Mouse (Mus musculus) heart, embryonic 14.5 days (tissue): ENCODE measurements around the gene Klrb1f. TPM values are rescaled to one million over a fixed set of nuclear protein-coding genes. Genes with fewer than 3 reads are reported as not detected.

Experiments
- ATAC-seq: fragments of 200-750 bp; cut with Nextera tagmentation; 2 replicates; pipeline ENCODE4 v1.8.0; 2017; ENCODE audit warnings: low read depth, moderate TSS enrichment; ENCODE audit not compliant: insufficient number of reproducible peaks, insufficient read depth, low FRiP score
- H3K27ac ChIP-seq, 2 experiments: fragments of 200-500 bp in 1 of 2; fragments of 300-500 bp in 1 of 2; sonication (generic) in 1 of 2; replicated peaks in 1 of 2; 2 replicates each; pipeline ENCODE4 v1.5.1; 2012 to 2014; ENCODE audit warnings: low read depth in 2 of 2, low read length in 2 of 2, control low read depth in 1 of 2, mild to moderate bottlenecking in 1 of 2, mixed read lengths in 1 of 2; ENCODE audit not compliant: control insufficient read depth in 1 of 2, insufficient read depth in 1 of 2
- H3K27me3 ChIP-seq: fragments of 300-500 bp; sonication (generic); 2 replicates; pipeline ENCODE4 v1.6.1; 2014; ENCODE audit warnings: mild to moderate bottlenecking, low read length, control low read depth; ENCODE audit not compliant: control insufficient read depth, insufficient read depth
- H3K36me3 ChIP-seq: fragments of 300-500 bp; sonication (generic); 2 replicates; pipeline ENCODE4 v1.6.1; 2014; ENCODE audit warnings: mild to moderate bottlenecking, control low read depth, low read length, mixed read lengths; ENCODE audit not compliant: control insufficient read depth, insufficient read depth
- H3K4me1 ChIP-seq, 2 experiments: fragments of 200-500 bp in 1 of 2; fragments of 300-500 bp in 1 of 2; sonication (generic) in 1 of 2; 2 replicates each; pipeline ENCODE4 v1.6.1; 2012 to 2014; ENCODE audit warnings: low read length in 2 of 2, control low read depth in 1 of 2, mixed read lengths in 1 of 2; ENCODE audit not compliant: control insufficient read depth in 2 of 2, insufficient read depth in 2 of 2
- H3K4me2 ChIP-seq: fragments of 300-500 bp; sonication (generic); 2 replicates; pipeline ENCODE4 v1.6.1; 2014; ENCODE audit warnings: mild to moderate bottlenecking, low read length
- H3K4me3 ChIP-seq, 2 experiments: fragments of 200-500 bp in 1 of 2; fragments of 300-500 bp in 1 of 2; sonication (generic) in 1 of 2; 2 replicates each; pipeline ENCODE4 v1.5.1; 2012 to 2014; ENCODE audit warnings: low read length in 2 of 2, mild to moderate bottlenecking in 2 of 2, control low read depth in 1 of 2, low read depth in 1 of 2, moderate library complexity in 1 of 2; ENCODE audit not compliant: control insufficient read depth in 1 of 2, insufficient read depth in 1 of 2
- H3K9ac ChIP-seq: fragments of 300-500 bp; sonication (generic); 2 replicates; pipeline ENCODE4 v1.6.1; 2014; ENCODE audit warnings: mild to moderate bottlenecking, low read length
- H3K9me3 ChIP-seq: fragments of 300-500 bp; sonication (generic); 2 replicates; pipeline ENCODE4 v1.6.1; 2016; ENCODE audit warnings: low read length, control low read depth; ENCODE audit not compliant: control insufficient read depth
- WGBS: fragments of 180-500 bp; shearing (Covaris S2); extraction: QIAGEN DNeasy Blood & Tissue Kit; methylation state at CpG from one replicate; pipeline ENCODE4 v1.1.7; 2014; 5-methylcytosine and 5-hydroxymethylcytosine counted together
- polyA plus RNA-seq: library from polyadenylated mRNA; unstranded; fragments of >200 nt; fragmentation: Nextera tagmentation; extraction: Ambion mirVana; gene quantifications from 2 replicates; pipeline ENCODE4 v1.2.1, GENCODE M21; 2014

The Klrb1f gene
- polyA plus RNA-seq, 1 experiment from 2014 or later = 0.27 TPM

DNA sequence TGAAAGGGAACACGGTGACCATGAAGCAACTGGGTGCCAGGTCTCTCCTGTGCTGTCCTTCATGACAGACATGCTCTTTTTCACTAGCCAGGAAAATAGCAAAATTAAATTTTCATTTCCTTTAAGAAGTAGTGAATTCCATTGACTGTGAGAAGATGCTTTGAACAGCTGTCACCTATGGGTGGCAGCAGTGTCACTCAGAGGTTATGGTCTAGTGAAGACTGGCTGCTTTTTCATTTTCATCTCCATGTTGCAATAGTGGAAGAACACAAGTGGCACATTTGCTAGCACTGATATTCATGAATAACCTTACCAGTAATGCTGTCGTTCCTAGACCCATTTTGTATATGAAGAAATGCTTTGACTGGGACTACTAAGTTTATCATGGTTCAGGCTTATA, 12.3 kb upstream of the Klrb1f start:
- Histone ChIP-seq H3K9me3 (no peaks in the 10 kb centered on the region), H3K27me3 (no peaks in the 10 kb centered on the region), H3K27ac (no peak overlapping the region), H3K4me1 (no peaks in the 10 kb centered on the region), H3K36me3 (no peaks in the 10 kb centered on the region), H3K4me2 (no peak overlapping the region), H3K4me3 (no peak overlapping the region), H3K9ac (no peak overlapping the region)
- 73% methylated on average over 2 of the region's 2 CpGs for WGBS
- no peak for ATAC-seq

DNA sequence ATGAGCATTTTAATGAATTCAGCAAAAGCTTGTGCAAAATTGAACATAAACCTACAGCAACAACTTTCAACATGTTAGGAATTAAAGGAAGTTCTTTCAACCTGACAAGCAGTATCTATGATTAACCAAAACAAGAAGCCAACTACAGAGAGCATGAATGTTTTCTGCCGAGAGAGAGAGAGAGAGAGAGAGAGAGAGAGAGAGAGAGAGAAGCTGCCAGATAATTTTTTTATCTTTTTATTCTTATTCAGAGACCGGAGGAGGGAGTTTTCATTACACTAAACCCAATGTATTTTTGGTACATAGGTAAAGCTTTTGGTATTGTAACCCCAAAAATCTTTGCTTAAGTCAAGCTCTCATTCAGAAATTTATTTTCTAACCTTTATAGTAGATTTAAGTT, 10.7 kb upstream of the Klrb1f start:
- Histone ChIP-seq H3K4me2 (no peak overlapping the region), H3K4me3 (no peak overlapping the region), H3K36me3 (no peaks in the 10 kb centered on the region), H3K4me1 (no peaks in the 10 kb centered on the region), H3K9ac (no peak overlapping the region), H3K27me3 (no peaks in the 10 kb centered on the region), H3K9me3 (no peaks in the 10 kb centered on the region), H3K27ac (no peak overlapping the region)
- no peak for ATAC-seq
- 61% methylated on average over 2 of the region's 2 CpGs for WGBS

DNA sequence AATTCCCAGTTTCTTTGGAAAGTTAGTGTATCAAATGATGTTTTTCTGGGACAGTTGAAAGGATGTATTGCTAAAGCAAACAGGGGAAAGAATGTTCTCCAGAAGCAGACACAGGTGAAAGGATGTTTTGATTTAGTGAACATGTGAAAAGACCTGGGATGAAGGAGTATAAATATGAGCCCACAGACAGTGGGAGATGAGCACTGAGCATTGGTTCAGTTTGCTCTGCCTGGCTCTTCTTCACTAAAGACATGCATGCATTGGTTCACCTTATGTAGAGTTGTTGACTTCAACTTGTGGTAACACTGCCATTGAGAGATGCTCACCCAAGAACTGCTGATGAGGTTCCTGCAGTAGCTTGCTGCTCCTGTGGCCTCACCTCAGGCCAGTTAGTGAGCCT, 9.4 kb upstream of the Klrb1f start:
- Histone ChIP-seq H3K9ac (no peak overlapping the region), H3K27ac (no peak overlapping the region), H3K4me1 (no peaks in the 10 kb centered on the region), H3K4me3 (no peak overlapping the region), H3K4me2 (no peak overlapping the region), H3K36me3 (no peaks in the 10 kb centered on the region), H3K27me3 (no peaks in the 10 kb centered on the region), H3K9me3 (no peaks in the 10 kb centered on the region)
- no peak for ATAC-seq

DNA sequence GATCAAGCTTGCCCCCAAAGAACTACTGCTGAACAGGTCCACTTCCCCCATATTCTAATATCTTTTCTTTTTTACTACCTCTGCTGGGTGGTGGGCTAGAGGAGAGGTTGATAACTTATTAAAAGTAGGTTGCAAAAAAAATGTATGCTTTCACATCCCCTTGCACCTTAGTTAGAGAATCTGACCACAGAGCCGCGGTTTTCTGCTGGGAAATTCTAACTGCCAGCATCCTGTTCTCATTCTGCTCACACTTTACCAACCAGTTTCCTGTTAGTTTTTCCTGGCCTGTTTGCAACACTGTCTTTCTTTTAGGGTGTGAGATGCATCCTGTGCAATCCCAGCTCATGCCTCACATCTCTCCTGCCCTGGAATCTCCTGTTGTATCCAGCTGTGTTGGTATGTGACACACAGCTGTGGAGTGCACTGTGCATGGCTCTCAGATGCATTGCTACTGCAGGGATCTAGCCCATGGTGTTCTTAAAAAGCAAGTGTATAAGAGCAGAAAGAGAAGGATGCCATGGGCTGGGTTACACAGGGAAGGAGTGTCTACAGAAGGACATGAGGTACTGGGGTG, 8.7 kb upstream of the Klrb1f start:
- Histone ChIP-seq H3K9ac (no peak overlapping the region), H3K4me2 (no peak overlapping the region), H3K4me3 (no peak overlapping the region), H3K4me1 (no peaks in the 10 kb centered on the region), H3K27me3 (no peaks in the 10 kb centered on the region), H3K9me3 (no peaks in the 10 kb centered on the region), H3K27ac (no peak overlapping the region), H3K36me3 (no peaks in the 10 kb centered on the region)
- ATAC-seq = no peak
- 61% methylated on average over 2 of the region's 2 CpGs for WGBS

DNA sequence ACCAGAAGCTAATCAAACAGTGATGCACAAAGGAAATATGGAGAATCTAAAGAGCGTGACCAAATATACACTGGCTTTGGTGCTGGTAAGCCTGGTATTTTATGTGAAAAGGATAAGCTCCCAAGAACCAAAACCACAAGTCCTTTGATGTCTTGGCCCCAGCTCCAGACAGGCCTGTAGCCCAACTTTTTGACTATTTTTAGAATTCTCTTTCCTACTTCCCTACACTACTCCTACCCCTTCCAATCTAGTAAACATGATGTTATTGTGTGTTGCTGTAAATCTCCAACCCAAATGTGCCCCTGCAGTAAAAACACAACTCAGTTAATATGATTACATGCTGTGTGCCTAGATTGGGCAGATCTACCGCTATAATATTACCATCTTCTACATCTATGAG, 4.2 kb upstream of the Klrb1f start:
- H3K9ac ChIP-seq = no peak overlapping the region
- no peaks in the 10 kb centered on the region for H3K9me3 ChIP-seq
- H3K27me3 ChIP-seq = no peaks in the 10 kb centered on the region
- WGBS = 91% methylated on average over 2 of the region's 2 CpGs
- no peaks in the 10 kb centered on the region for H3K4me1 ChIP-seq
- no peak for ATAC-seq
- no peak overlapping the region for H3K4me3 ChIP-seq
- no peak overlapping the region for H3K4me2 ChIP-seq
- H3K27ac ChIP-seq = no peak overlapping the region
- no peaks in the 10 kb centered on the region for H3K36me3 ChIP-seq

DNA sequence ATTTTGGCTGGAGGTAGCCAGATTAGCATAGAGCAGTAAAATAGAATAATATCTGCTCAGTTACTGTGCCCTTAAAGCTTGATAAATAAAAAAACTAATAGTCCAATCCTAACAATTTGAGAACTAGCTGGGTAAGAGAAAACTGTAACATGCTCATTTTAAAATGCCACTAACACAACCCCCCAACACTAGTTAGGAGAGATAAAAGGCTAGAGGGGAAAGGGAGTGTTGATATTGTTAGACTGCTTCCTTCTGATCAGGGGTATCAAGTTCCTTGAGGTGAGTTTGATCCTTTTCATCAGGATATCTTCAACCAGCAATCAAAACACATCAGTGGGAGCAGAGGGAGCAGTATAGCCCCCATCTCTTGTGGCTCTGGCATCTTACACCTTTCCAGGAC, 3.2 kb upstream of the Klrb1f start:
- Histone ChIP-seq H3K27me3 (no peaks in the 10 kb centered on the region), H3K27ac (no peak overlapping the region), H3K9ac (no peak overlapping the region), H3K4me2 (no peak overlapping the region), H3K9me3 (no peaks in the 10 kb centered on the region), H3K4me1 (no peaks in the 10 kb centered on the region), H3K36me3 (no peaks in the 10 kb centered on the region), H3K4me3 (no peak overlapping the region)
- no peak for ATAC-seq

DNA sequence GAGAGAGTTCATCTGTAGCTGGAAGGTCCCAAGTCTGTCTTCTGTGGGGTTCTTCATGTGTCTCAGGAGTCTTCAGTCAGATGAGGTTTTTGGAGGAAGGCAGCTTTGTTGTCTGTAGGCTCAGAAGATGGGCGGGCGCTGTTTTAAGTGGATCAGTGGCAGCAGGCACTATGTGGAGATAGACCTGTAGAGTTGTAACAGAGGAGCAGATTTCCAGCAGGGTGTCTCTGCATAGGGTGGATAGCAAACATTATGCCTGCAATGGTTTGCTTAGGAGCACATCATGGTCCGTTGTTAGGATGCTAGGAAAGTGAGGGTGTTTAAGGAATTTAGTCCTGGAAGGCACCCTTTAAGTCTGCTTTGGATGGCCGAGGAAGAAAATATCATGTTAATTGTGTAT, 2.7 kb downstream of the Klrb1f start:
- Histone ChIP-seq H3K9me3 (no peaks in the 10 kb centered on the region), H3K4me2 (peak overlapping the region; percentile 67), H3K27ac (no peak overlapping the region), H3K27me3 (no peaks in the 10 kb centered on the region), H3K4me3 (no peak overlapping the region), H3K36me3 (no peaks in the 10 kb centered on the region), H3K9ac (no peak overlapping the region), H3K4me1 (no peaks in the 10 kb centered on the region)
- WGBS = 22% methylated on average over 4 of the region's 4 CpGs
- ATAC-seq = no peak

DNA sequence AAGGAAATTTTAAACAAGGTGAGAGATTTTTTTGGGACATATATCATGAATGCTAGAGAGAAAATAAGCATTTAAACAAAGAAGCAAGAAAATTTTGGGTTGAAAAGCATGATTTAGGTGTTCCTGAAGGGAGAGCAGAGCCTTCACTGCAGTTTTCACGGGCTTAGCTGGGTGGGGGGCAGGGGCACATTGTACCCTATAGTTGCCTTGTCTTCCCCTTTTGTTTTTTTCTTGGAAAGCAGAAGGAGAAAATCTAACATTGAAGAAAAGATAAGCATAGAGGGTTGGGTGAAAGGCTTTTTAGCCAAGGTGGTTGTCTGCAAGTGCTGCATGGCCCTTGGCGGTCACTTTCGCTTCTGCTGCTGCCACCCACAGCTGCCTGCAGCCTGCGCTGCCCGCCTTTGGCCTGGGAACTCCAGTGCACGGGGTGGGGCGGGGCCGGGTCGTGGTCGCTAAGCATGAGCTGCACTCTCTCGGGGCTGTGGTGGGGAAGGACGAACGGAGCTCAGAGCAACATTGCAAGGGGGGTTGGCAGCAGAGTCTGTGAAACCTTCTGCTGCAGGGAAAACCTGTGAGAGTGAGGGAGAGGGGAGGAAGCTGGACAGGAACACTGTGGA, 3.3 kb downstream of the Klrb1f start:
- peak; percentile 81; the same call in 1 of the 2 replicates for ATAC-seq
- under 1% methylated on average over 13 of the region's 13 CpGs for WGBS
- no peaks in the 10 kb centered on the region for H3K27me3 ChIP-seq
- peak overlapping the region; percentile 45 to 58 for H3K4me3 ChIP-seq
- no peaks in the 10 kb centered on the region for H3K4me1 ChIP-seq
- H3K9me3 ChIP-seq = no peaks in the 10 kb centered on the region
- no peaks in the 10 kb centered on the region for H3K36me3 ChIP-seq
- H3K27ac ChIP-seq = no peak overlapping the region
- H3K9ac ChIP-seq = peak overlapping the region; percentile 51
- peak overlapping the region; percentile 67 for H3K4me2 ChIP-seq
